Mouse (Mus musculus): ENCODE data around the gene Akain1. TPM values are rescaled to one million over a fixed set of nuclear protein-coding genes. Genes with fewer than 3 reads are reported as not detected.

The Akain1 gene
- total and polyA plus RNA-seq, 3 experiments = not detected

GRCm38 (mm10) chr17:69471171-69471570 lies 32.0 kb downstream of the Akain1 start:
- Histone ChIP-seq H3K9me3 (replicated peaks; ENCODE audit: low read length) (peaks cover 24% of the 10 kb centered on the region), H3K9ac (ENCODE audit: insufficient read depth, low read depth) (no peak overlapping the region), H3K79me2 (replicated peaks; ENCODE audit: control insufficient read depth, extremely low read depth, insufficient read depth, poor library complexity, severe bottlenecking) (no peaks in the 10 kb centered on the region), H3K4me2 (ENCODE audit: insufficient read depth, low read depth, poor library complexity, severe bottlenecking) (no peak overlapping the region), H3K27ac (ENCODE audit: insufficient read depth, low read depth) (no peak overlapping the region), H3K36me3 (replicated peaks in 1 of 2; ENCODE audit: control insufficient read depth in 1 of 2, insufficient read depth in 1 of 2, low read length in 1 of 2) (no peaks in the 10 kb centered on the region), H3K4me3 (replicated peaks in 1 of 3; ENCODE audit: low read depth in 2 of 3, low read length in 2 of 3, poor library complexity in 1 of 3) (no peak overlapping the region), H3K27me3 (replicated peaks) (no peaks in the 10 kb centered on the region), H3K4me1 (ENCODE audit: control insufficient read depth in 1 of 2, insufficient read depth in 2 of 2) (peaks cover 0 to 13% of the 10 kb centered on the region in 2 experiments; a peak in 2 of 4 replicates)
- DNase-seq (ENCODE audit: extremely low read depth) = peak; percentile 3
- in situ Hi-C loops (cut with MboI; ENCODE audit: low pct_ligation_motif_present, low pct_unique_long_range_greater_than_20kb, low sequenced_read_pairs) (no loop called here), dilution Hi-C loops (cut with MboI; ENCODE audit: extremely low pct_ligation_motif_present, extremely low pct_unique_long_range_greater_than_20kb, low sequenced_read_pairs) (no loop called here)
- TF ChIP-seq POLR2A (IDR thresholded peaks at IDR 0.05; ENCODE audit: low read depth, low read length) (no peak), BHLHE40 (IDR thresholded peaks at IDR 0.05; ENCODE audit: low read depth, low read length) (no peak), JUND (conservative IDR thresholded peaks at IDR 0.05; ENCODE audit: low read depth, low read length) (no peak), TCF12 (IDR thresholded peaks at IDR 0.05; ENCODE audit: low read depth, low read length) (no peak), ZKSCAN1 (IDR thresholded peaks at IDR 0.05; ENCODE audit: borderline replicate concordance, low read depth, low read length) (no peak), ZMIZ1 (IDR thresholded peaks at IDR 0.05; ENCODE audit: low read depth, low read length) (no peak), NELFE (IDR thresholded peaks at IDR 0.05; ENCODE audit: low read depth, low read length) (no peak), E2F4 (IDR thresholded peaks at IDR 0.05; ENCODE audit: insufficient replicate concordance, low read depth, low read length) (no peak), SMC3 (IDR thresholded peaks at IDR 0.05; ENCODE audit: low read depth, low read length) (no peak), EP300 (IDR thresholded peaks at IDR 0.05; ENCODE audit: low read length) (no peak), KAT2A (IDR thresholded peaks at IDR 0.05; ENCODE audit: insufficient replicate concordance, low read length) (no peak), TBP (conservative IDR thresholded peaks at IDR 0.05; ENCODE audit: low read depth, low read length) (no peak), RAD21 (IDR thresholded peaks at IDR 0.05; ENCODE audit: low read depth, low read length) (no peak), USF2 (conservative IDR thresholded peaks at IDR 0.05; ENCODE audit: low read depth, low read length) (no peak), MAFK (IDR thresholded peaks at IDR 0.05; ENCODE audit: insufficient replicate concordance, low read length) (no peak), MEF2A (IDR thresholded peaks at IDR 0.05; ENCODE audit: borderline replicate concordance, low read depth, low read length) (no peak), MXI1 (IDR thresholded peaks at IDR 0.05; ENCODE audit: low read depth, low read length) (no peak), HCFC1 (IDR thresholded peaks at IDR 0.05; ENCODE audit: low read depth, low read length) (no peak), NRF1 (IDR thresholded peaks at IDR 0.05; ENCODE audit: low read depth, low read length) (no peak), SIN3A (IDR thresholded peaks at IDR 0.05; ENCODE audit: low read length) (no peak)

GRCm38 (mm10) chr17:69472401-69472800 lies 33.3 kb downstream of the Akain1 start:
- H3K4me1 ChIP-seq (ENCODE audit: control insufficient read depth in 1 of 2, insufficient read depth in 2 of 2) = peaks cover 0 to under 1% of the 10 kb centered on the region in 2 experiments; a peak in 2 of 4 replicates
- no peaks in the 10 kb centered on the region for H3K79me2 ChIP-seq (replicated peaks; ENCODE audit: control insufficient read depth, extremely low read depth, insufficient read depth, poor library complexity, severe bottlenecking)
- H3K27ac ChIP-seq (ENCODE audit: insufficient read depth, low read depth) = no peak overlapping the region
- dilution Hi-C loops (cut with MboI; ENCODE audit: extremely low pct_ligation_motif_present, extremely low pct_unique_long_range_greater_than_20kb, low sequenced_read_pairs) (no loop called here), in situ Hi-C loops (cut with MboI; ENCODE audit: low pct_ligation_motif_present, low pct_unique_long_range_greater_than_20kb, low sequenced_read_pairs) (no loop called here)
- no peaks in the 10 kb centered on the region for H3K27me3 ChIP-seq (replicated peaks)
- no peak overlapping the region for H3K9ac ChIP-seq (ENCODE audit: insufficient read depth, low read depth)
- no peak for DNase-seq (ENCODE audit: extremely low read depth)
- peaks cover 22% of the 10 kb centered on the region for H3K9me3 ChIP-seq (replicated peaks; ENCODE audit: low read length)
- TF ChIP-seq USF2 (conservative IDR thresholded peaks at IDR 0.05; ENCODE audit: low read depth, low read length) = no peak
- no peak for TF ChIP-seq POLR2AphosphoS2 (IDR thresholded peaks at IDR 0.05; ENCODE audit: low read depth, low read length)
- TF ChIP-seq ZC3H11A (IDR thresholded peaks at IDR 0.05; ENCODE audit: low read depth, low read length) = no peak
- TF ChIP-seq PAX5 (IDR thresholded peaks at IDR 0.05; ENCODE audit: low read length) = no peak
- no peak for TF ChIP-seq POLR2A (IDR thresholded peaks at IDR 0.05; ENCODE audit: low read depth, low read length)
- no peak for TF ChIP-seq JUN (IDR thresholded peaks at IDR 0.05; ENCODE audit: insufficient read depth, low read depth, low read length)
- no peak for TF ChIP-seq EP300 (IDR thresholded peaks at IDR 0.05; ENCODE audit: low read length)
- TF ChIP-seq NELFE (IDR thresholded peaks at IDR 0.05; ENCODE audit: low read depth, low read length) = no peak
- TF ChIP-seq GABPA (IDR thresholded peaks at IDR 0.05; ENCODE audit: insufficient replicate concordance, low read depth, low read length) = no peak
- no peak overlapping the region for H3K4me2 ChIP-seq (ENCODE audit: insufficient read depth, low read depth, poor library complexity, severe bottlenecking)
- no peak overlapping the region for H3K4me3 ChIP-seq (replicated peaks in 1 of 3; ENCODE audit: low read depth in 2 of 3, low read length in 2 of 3, poor library complexity in 1 of 3)
- no peaks in the 10 kb centered on the region for H3K36me3 ChIP-seq (replicated peaks in 1 of 2; ENCODE audit: control insufficient read depth in 1 of 2, insufficient read depth in 1 of 2, low read length in 1 of 2)
